Mouse (Mus musculus): ENCODE results near the gene Camk2n2. TPM values are rescaled to one million over a fixed set of nuclear protein-coding genes. Genes with fewer than 3 reads are reported as not detected.
A peak's percentile ranks its signal among the peaks of the same experiment; 100 is the strongest.
"Not testable (repeated sequence)": the region's sequence is repeated elsewhere in the genome, so short reads cannot be mapped to it uniquely, and the experiment has no call there.

The Camk2n2 gene
- 0.11 and 0.13 TPM in 2 replicates for polyA plus RNA-seq (2015; fragmentation: Nextera tagmentation; extraction: Ambion mirVana)

- Histone ChIP-seq H3K4me3 (ENCODE audit: low read depth, low read length) (peak within 1 kb of the TSS; percentile 71), H3K27ac (ENCODE audit: low read depth) (no peak within 1 kb of the TSS), H3K4me2 (ENCODE audit: low read depth, low read length) (peak within 1 kb of the TSS; percentile 99), H3K4me1 (ENCODE audit: insufficient read depth) (peaks cover 35% of the 10 kb centered on the region), H3K27me3 (ENCODE audit: insufficient read depth, low read length) (peaks cover 43% of the 10 kb centered on the region), H3K9me3 (ENCODE audit: low read length) (no peaks in the 10 kb centered on the region), H3K36me3 (replicated peaks; ENCODE audit: insufficient read depth, low read length) (no peaks in the 10 kb centered on the region), H3K9ac (replicated peaks) (peak within 1 kb of the TSS; percentile 48; the same call in 1 of the 2 replicates)
- ATAC-seq = peak; percentile 55
- TF ChIP-seq CTCF (IDR thresholded peaks at IDR 0.05; ENCODE audit: low read depth) (no peak), EP300 (IDR thresholded peaks at IDR 0.05; ENCODE audit: low read depth) (no peak)
- peak; percentile 79 for DNase-seq
- WGBS (ENCODE audit: insufficient replicate concordance) = 1% methylated on average over 57 of the region's 92 CpGs
These were observed at the start of gene Camk2n2 for GRCm38 (mm10) chr16:20621191-20621990. TSS of gene Camk2n2 (minus strand) at chr16:20621287.

DNA sequence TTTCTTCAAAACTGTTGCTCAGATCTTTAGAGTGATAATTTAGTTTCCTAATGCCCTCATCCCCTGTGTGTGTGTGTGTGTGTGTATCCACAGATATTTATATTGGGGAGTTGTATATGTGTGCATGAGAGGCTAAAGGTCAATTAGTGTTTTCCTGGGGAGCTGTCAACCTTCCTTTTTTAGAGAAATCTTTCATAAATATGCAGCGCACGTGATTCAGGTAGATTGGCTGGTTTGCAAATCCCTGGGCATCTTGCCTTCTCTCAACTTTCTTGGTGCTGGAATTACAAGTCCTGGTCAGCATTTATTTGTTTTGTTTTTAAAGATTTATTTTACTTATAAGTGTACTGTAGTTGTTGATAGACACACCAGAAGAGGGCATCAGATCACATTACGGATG, 49.2 kb upstream of the Camk2n2 start:
- Histone ChIP-seq H3K27me3 (ENCODE audit: insufficient read depth, low read length) (no peaks in the 10 kb centered on the region), H3K4me1 (ENCODE audit: insufficient read depth) (peaks cover 21% of the 10 kb centered on the region), H3K27ac (ENCODE audit: low read depth) (no peak overlapping the region), H3K36me3 (replicated peaks; ENCODE audit: insufficient read depth, low read length) (peaks cover 8% of the 10 kb centered on the region), H3K9me3 (ENCODE audit: low read length) (no peaks in the 10 kb centered on the region), H3K4me2 (ENCODE audit: low read depth, low read length) (no peak overlapping the region), H3K4me3 (ENCODE audit: low read depth, low read length) (no peak overlapping the region), H3K9ac (replicated peaks) (no peak overlapping the region)
- no peak for TF ChIP-seq EP300 (IDR thresholded peaks at IDR 0.05; ENCODE audit: low read depth)
- 82% methylated on average over 3 of the region's 3 CpGs for WGBS (ENCODE audit: insufficient replicate concordance)
- no peak for ATAC-seq
- no peak for DNase-seq

- H3K4me1 ChIP-seq (ENCODE audit: insufficient read depth); H3K27ac ChIP-seq (ENCODE audit: low read depth); DNase-seq; H3K27me3 ChIP-seq (ENCODE audit: insufficient read depth, low read length); H3K4me2 ChIP-seq (ENCODE audit: low read depth, low read length); H3K4me3 ChIP-seq (ENCODE audit: low read depth, low read length); ATAC-seq; H3K36me3 ChIP-seq (replicated peaks; ENCODE audit: insufficient read depth, low read length); H3K9ac ChIP-seq (replicated peaks); H3K9me3 ChIP-seq (ENCODE audit: low read length): not testable (repeated sequence)
- WGBS (ENCODE audit: insufficient replicate concordance) = 75% methylated on average over 3 of the region's 6 CpGs
These were observed 46.9 kb upstream of the Camk2n2 start, which contains the start of gene Eif4g1 for GRCm38 (mm10) chr16:20668013-20668412. TSS of gene Eif4g1 (plus strand) at chr16:20668313.

DNA sequence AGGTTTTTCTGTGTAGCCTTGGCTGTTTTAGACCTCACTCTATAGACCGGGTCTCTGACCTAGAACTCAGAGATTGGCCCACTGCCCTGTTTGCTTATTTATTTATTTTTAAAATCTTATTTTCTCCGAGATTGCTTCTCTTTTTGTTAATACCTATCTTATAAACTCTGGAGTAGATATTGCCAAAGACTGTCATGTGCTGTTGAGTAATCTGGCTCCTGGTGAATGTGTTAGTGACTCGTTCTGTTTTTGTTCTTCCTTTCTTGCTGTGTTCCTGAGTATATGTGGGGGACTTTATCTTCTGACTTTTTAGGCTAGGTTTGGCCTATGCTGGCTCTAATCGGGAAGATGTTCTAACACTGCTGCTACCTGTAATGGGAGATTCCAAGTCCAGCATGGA, 36.6 kb upstream of the Camk2n2 start:
- TF ChIP-seq EP300 (IDR thresholded peaks at IDR 0.05; ENCODE audit: low read depth) (no peak), CTCF (IDR thresholded peaks at IDR 0.05; ENCODE audit: low read depth) (no peak)
- ATAC-seq = no peak

DNA sequence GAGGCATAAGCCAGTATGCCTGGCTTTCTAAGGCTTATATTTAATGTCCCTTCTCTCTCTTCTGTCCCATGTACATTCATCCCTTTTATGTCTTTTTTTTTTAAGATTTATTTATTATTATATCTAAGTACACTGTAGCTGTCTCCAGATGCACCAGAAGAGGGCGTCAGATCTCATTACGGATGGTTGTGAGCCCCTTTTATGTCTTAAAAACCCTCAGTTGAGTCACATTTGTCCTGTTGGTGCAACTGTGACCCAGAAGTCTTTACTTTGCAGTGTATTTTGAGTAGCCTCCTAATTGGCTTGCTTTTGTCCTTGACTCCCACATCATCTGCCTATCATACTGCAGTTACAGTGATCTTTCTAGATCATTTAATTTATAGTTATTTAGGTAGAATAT, 32.2 kb upstream of the Camk2n2 start:
- Histone ChIP-seq H3K9ac (replicated peaks) (no peak overlapping the region), H3K36me3 (replicated peaks; ENCODE audit: insufficient read depth, low read length) (peaks cover 32% of the 10 kb centered on the region), H3K27ac (ENCODE audit: low read depth) (no peak overlapping the region), H3K27me3 (ENCODE audit: insufficient read depth, low read length) (no peaks in the 10 kb centered on the region), H3K9me3 (ENCODE audit: low read length) (no peaks in the 10 kb centered on the region), H3K4me2 (ENCODE audit: low read depth, low read length) (peak overlapping the region; percentile 89; the same call in 1 of the 2 replicates), H3K4me3 (ENCODE audit: low read depth, low read length) (no peak overlapping the region), H3K4me1 (ENCODE audit: insufficient read depth) (peaks cover 16% of the 10 kb centered on the region)
- DNase-seq (no peak), ATAC-seq (no peak)
- TF ChIP-seq CTCF (IDR thresholded peaks at IDR 0.05; ENCODE audit: low read depth) (no peak), EP300 (IDR thresholded peaks at IDR 0.05; ENCODE audit: low read depth) (no peak)
- 48% methylated on average over 2 of the region's 2 CpGs for WGBS (ENCODE audit: insufficient replicate concordance)

More for the DNA sequence above, 36.6 kb upstream of the Camk2n2 start:
- no peak for DNase-seq
- Histone ChIP-seq H3K4me3 (ENCODE audit: low read depth, low read length) (no peak overlapping the region), H3K9ac (replicated peaks) (no peak overlapping the region), H3K36me3 (replicated peaks; ENCODE audit: insufficient read depth, low read length) (peaks cover 69% of the 10 kb centered on the region), H3K9me3 (ENCODE audit: low read length) (no peaks in the 10 kb centered on the region), H3K4me2 (ENCODE audit: low read depth, low read length) (no peak overlapping the region), H3K27me3 (ENCODE audit: insufficient read depth, low read length) (no peaks in the 10 kb centered on the region), H3K27ac (ENCODE audit: low read depth) (no peak overlapping the region), H3K4me1 (ENCODE audit: insufficient read depth) (peaks cover 5% of the 10 kb centered on the region)
- 81% methylated on average over 4 of the region's 4 CpGs for WGBS (ENCODE audit: insufficient replicate concordance)

GRCm38 (mm10) chr16:20651947-20652310, 30.8 kb upstream of the Camk2n2 start:
- H3K27ac ChIP-seq (ENCODE audit: low read depth) = peak overlapping the region; percentile 73
- no peaks in the 10 kb centered on the region for H3K27me3 ChIP-seq (ENCODE audit: insufficient read depth, low read length)
- peaks cover 16% of the 10 kb centered on the region for H3K4me1 ChIP-seq (ENCODE audit: insufficient read depth)
- ATAC-seq = peak; percentile 46
- peak overlapping the region; percentile 95 for H3K9ac ChIP-seq (replicated peaks)
- no peaks in the 10 kb centered on the region for H3K9me3 ChIP-seq (ENCODE audit: low read length)
- H3K4me3 ChIP-seq (ENCODE audit: low read depth, low read length) = peak overlapping the region; percentile 97
- TF ChIP-seq EP300 (IDR thresholded peaks at IDR 0.05; ENCODE audit: low read depth) (no peak), CTCF (IDR thresholded peaks at IDR 0.05; ENCODE audit: low read depth) (no peak)
- no peak for DNase-seq
- 7% methylated on average over 12 of the region's 12 CpGs for WGBS (ENCODE audit: insufficient replicate concordance)
- H3K4me2 ChIP-seq (ENCODE audit: low read depth, low read length) = peak overlapping the region; percentile 89
- H3K36me3 ChIP-seq (replicated peaks; ENCODE audit: insufficient read depth, low read length) = peaks cover 23% of the 10 kb centered on the region
